Mouse (Mus musculus) megakaryocyte, embryonic 14.5 days (primary cell): ENCODE results near the gene Yeats4.

ENCODE experiments used
- FLI1 ChIP-seq: IDR thresholded peaks from 2 replicates; pipeline ENCODE4 v1.6.1; 2012; ENCODE audit warnings: low read length, inconsistent platforms, mixed read lengths
- GATA1 ChIP-seq: IDR thresholded peaks from 3 replicates; pipeline ENCODE4 v1.6.1; 2012; ENCODE audit warnings: mixed read lengths, low read length, inconsistent platforms, borderline replicate concordance

- no peak for TF ChIP-seq GATA1
- TF ChIP-seq FLI1, result no peak
Observed at GRCm38 (mm10) chr10:117272023-117272422, 47.7 kb upstream of the Yeats4 start.
